20 mouse cellular contexts compared by ENCODE assay signal in the genomic region with DNA sequence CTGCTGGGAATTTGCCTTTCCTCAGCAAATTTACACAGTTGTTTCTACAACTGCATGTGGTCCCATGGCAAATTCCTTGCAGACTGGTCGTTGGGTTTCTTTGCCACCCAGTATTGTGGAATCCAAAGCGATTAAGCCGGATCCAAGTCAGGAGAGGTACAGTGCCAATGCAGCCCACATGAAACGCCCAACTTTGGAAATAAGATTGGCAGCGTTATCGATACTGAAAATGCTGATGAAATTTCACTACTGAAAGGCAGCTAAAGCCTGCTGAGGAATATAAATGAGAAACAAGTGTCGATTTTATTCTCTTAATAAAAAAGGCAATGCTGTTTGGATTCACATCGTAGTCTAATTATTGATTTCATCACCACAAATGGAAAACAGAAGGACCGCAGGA.
DNase-seq lines count a peak whose midpoint lies in the region; ATAC-seq lines count a peak whose summit lies in the region.
"Had no signal": no experiment of that assay in that cellular context is flagged by ENCODE, and none has a peak within 500 bp of the region (broad histone marks: within the 10 kb centered on the region; RNA-seq: fewer than 3 reads in every experiment).

No protein-coding gene starts in this region.

- no peaks in the 10 kb centered on the region for H3K9me3 ChIP-seq in embryonic facial prominence, embryonic 13.5 days
- no peaks in the 10 kb centered on the region for H3K9me3 ChIP-seq in embryonic facial prominence, embryonic 10.5 days
- no peaks in the 10 kb centered on the region for H3K9me3 ChIP-seq in limb, embryonic 15.5 days
- H3K9me3 ChIP-seq in limb, embryonic 10.5 days (replicated peaks): no peaks in the 10 kb centered on the region
- H3K9me3 ChIP-seq in hindbrain, embryonic 11.5 days (ENCODE audit: control insufficient read depth, low read length): no peaks in the 10 kb centered on the region
- H3K9me3 ChIP-seq: forebrain, embryonic 13.5 days; heart, embryonic 13.5 days; hindbrain, embryonic 12.5 days had no signal

- no peaks in the 10 kb centered on the region for H3K27me3 ChIP-seq in embryonic facial prominence, embryonic 13.5 days
- H3K27me3 ChIP-seq in embryonic facial prominence, embryonic 10.5 days (replicated peaks; ENCODE audit: low read depth, poor library complexity, severe bottlenecking): no peaks in the 10 kb centered on the region
- no peaks in the 10 kb centered on the region for H3K27me3 ChIP-seq in limb, embryonic 15.5 days
- no peaks in the 10 kb centered on the region for H3K27me3 ChIP-seq in limb, embryonic 10.5 days (ENCODE audit: low read depth, poor library complexity, severe bottlenecking)
- no peaks in the 10 kb centered on the region for H3K27me3 ChIP-seq in hindbrain, embryonic 11.5 days (ENCODE audit: control insufficient read depth, insufficient read depth, low read length)
- H3K27me3 ChIP-seq: forebrain, embryonic 13.5 days; heart, embryonic 13.5 days; hindbrain, embryonic 12.5 days had no signal

- ATAC-seq in embryonic facial prominence, embryonic 13.5 days (ENCODE audit: insufficient number of reproducible peaks, insufficient read depth, low FRiP score, low TSS enrichment, low read depth): no peak
- ATAC-seq in limb, embryonic 15.5 days (ENCODE audit: insufficient number of reproducible peaks, low FRiP score, low TSS enrichment, low read depth): no peak
- no peak for ATAC-seq in hindbrain, embryonic 11.5 days (ENCODE audit: low FRiP score)
- ATAC-seq: CD4-positive, CD25-positive, alpha-beta regulatory T cell, adult 4 months; forebrain, embryonic 13.5 days; forebrain, postnatal 0 days; hindbrain, embryonic 16.5 days had no signal

- peaks cover 18% of the 10 kb centered on the region for H3K4me1 ChIP-seq in embryonic facial prominence, embryonic 13.5 days
- H3K4me1 ChIP-seq in embryonic facial prominence, embryonic 10.5 days: no peaks in the 10 kb centered on the region
- peaks cover 17% of the 10 kb centered on the region; the same call in 1 of the 2 replicates for H3K4me1 ChIP-seq in limb, embryonic 15.5 days
- H3K4me1 ChIP-seq in limb, embryonic 10.5 days: no peaks in the 10 kb centered on the region
- H3K4me1 ChIP-seq in hindbrain, embryonic 11.5 days (replicated peaks; ENCODE audit: control insufficient read depth, insufficient read depth, low read length): no peaks in the 10 kb centered on the region
- H3K4me1 ChIP-seq: forebrain, embryonic 13.5 days had no signal

- 0 out of 2 replicates have a peak overlapping the region, but pooled peaks have one; percentile 16 for H3K27ac ChIP-seq in embryonic facial prominence, embryonic 13.5 days
- no peak overlapping the region for H3K27ac ChIP-seq in embryonic facial prominence, embryonic 10.5 days (replicated peaks)
- peak overlapping the region; percentile 22 for H3K27ac ChIP-seq in limb, embryonic 15.5 days
- no peak overlapping the region for H3K27ac ChIP-seq in limb, embryonic 10.5 days
- no peak overlapping the region for H3K27ac ChIP-seq in hindbrain, embryonic 11.5 days (ENCODE audit: low read depth, low read length)
- H3K27ac ChIP-seq: forebrain, embryonic 13.5 days; heart, embryonic 13.5 days; hindbrain, embryonic 12.5 days had no signal

- no peak overlapping the region for H3K4me3 ChIP-seq in embryonic facial prominence, embryonic 13.5 days
- no peak overlapping the region for H3K4me3 ChIP-seq in embryonic facial prominence, embryonic 10.5 days
- no peak overlapping the region for H3K4me3 ChIP-seq in limb, embryonic 15.5 days
- H3K4me3 ChIP-seq in limb, embryonic 10.5 days: no peak overlapping the region
- no peak overlapping the region for H3K4me3 ChIP-seq in hindbrain, embryonic 11.5 days (ENCODE audit: low read depth, low read length)
- H3K4me3 ChIP-seq: forebrain, embryonic 13.5 days; heart, embryonic 13.5 days; hindbrain, embryonic 12.5 days had no signal

- H3K9ac ChIP-seq in embryonic facial prominence, embryonic 13.5 days: no peak overlapping the region
- no peak overlapping the region for H3K9ac ChIP-seq in limb, embryonic 15.5 days
- no peak overlapping the region for H3K9ac ChIP-seq in hindbrain, embryonic 11.5 days (ENCODE audit: low read depth, low read length)
- H3K9ac ChIP-seq: forebrain, embryonic 13.5 days; forebrain, postnatal 0 days; heart, embryonic 13.5 days; hindbrain, embryonic 12.5 days had no signal

- H3K36me3 ChIP-seq in embryonic facial prominence, embryonic 13.5 days: no peaks in the 10 kb centered on the region
- H3K36me3 ChIP-seq in embryonic facial prominence, embryonic 10.5 days (replicated peaks): no peaks in the 10 kb centered on the region
- no peaks in the 10 kb centered on the region for H3K36me3 ChIP-seq in limb, embryonic 15.5 days
- no peaks in the 10 kb centered on the region for H3K36me3 ChIP-seq in limb, embryonic 10.5 days
- no peaks in the 10 kb centered on the region for H3K36me3 ChIP-seq in hindbrain, embryonic 11.5 days (ENCODE audit: control insufficient read depth, insufficient read depth, low read length)
- H3K36me3 ChIP-seq: G1E; heart, embryonic 13.5 days; hindbrain, embryonic 12.5 days had no signal

- DNase-seq in embryonic facial prominence, embryonic 10.5 days (ENCODE audit: low spot score): no peak
- no peak for DNase-seq in limb, embryonic 10.5 days (ENCODE audit: low spot score)
- DNase-seq in layer of hippocampus, adult 9-11 months: peak; percentile 26
- DNase-seq in hindbrain, embryonic 11.5 days (ENCODE audit: low spot score): no peak
- no peak for DNase-seq in ovary, postnatal 14 days (ENCODE audit: low spot score)
- DNase-seq: adrenal gland, adult 8-10 months; adrenal gland, postnatal 36 days; B cell, adult 2 months; cerebellum, adult 2 months; cerebellum, postnatal 10 days; forebrain, postnatal 0 days; gastrocnemius, postnatal 36 days had no signal

- whole genome bisulfite sequencing in embryonic facial prominence, embryonic 13.5 days: 55% methylated on average over 9 of the region's 9 CpGs
- WGBS in embryonic facial prominence, embryonic 10.5 days: 90% methylated on average over 9 of the region's 9 CpGs
- WGBS in limb, embryonic 15.5 days: 63% methylated on average over 9 of the region's 9 CpGs
- WGBS in limb, embryonic 10.5 days: 95% methylated on average over 9 of the region's 9 CpGs
- WGBS in hindbrain, embryonic 11.5 days: 90% methylated on average over 9 of the region's 9 CpGs

- no peak overlapping the region for H3K4me2 ChIP-seq in embryonic facial prominence, embryonic 13.5 days
- no peak overlapping the region for H3K4me2 ChIP-seq in limb, embryonic 15.5 days
- H3K4me2 ChIP-seq in hindbrain, embryonic 11.5 days (replicated peaks; ENCODE audit: low read depth, low read length): no peak overlapping the region
- H3K4me2 ChIP-seq: forebrain, embryonic 13.5 days; heart, embryonic 13.5 days; hindbrain, embryonic 12.5 days had no signal

Comparison
In these comparisons a context has a peak if more than half of its experiments do, and no peak if none do; other contexts are left out.
1. H3K27ac ChIP-seq: peak in embryonic facial prominence, embryonic 13.5 days (single experiment) and limb, embryonic 15.5 days (single experiment); none in embryonic facial prominence, embryonic 10.5 days (single experiment), limb, embryonic 10.5 days (single experiment) and hindbrain, embryonic 11.5 days (single experiment).